Mouse (Mus musculus): Measurements from ENCODE around the gene Car6.

- no peak for TF ChIP-seq POLR2A (IDR thresholded peaks at IDR 0.05; ENCODE audit: borderline replicate concordance, extremely low read depth, insufficient read depth, insufficient read length, poor library complexity, severe bottlenecking)
- TF ChIP-seq CTCF (IDR thresholded peaks at IDR 0.05; ENCODE audit: borderline replicate concordance, extremely low read depth, insufficient read depth, insufficient read length): no peak
These were observed 28.7 kb upstream of the Car6 start for GRCm38 (mm10) chr4:150229747-150230390.
